Mouse (Mus musculus): ENCODE measurements around the gene Il11ra1. TPM values are rescaled to one million over a fixed set of nuclear protein-coding genes. Genes with fewer than 3 reads are reported as not detected.

The Il11ra1 gene
- polyA plus RNA-seq, 1 experiment from 2014 or later: 26.2 TPM

DNA sequence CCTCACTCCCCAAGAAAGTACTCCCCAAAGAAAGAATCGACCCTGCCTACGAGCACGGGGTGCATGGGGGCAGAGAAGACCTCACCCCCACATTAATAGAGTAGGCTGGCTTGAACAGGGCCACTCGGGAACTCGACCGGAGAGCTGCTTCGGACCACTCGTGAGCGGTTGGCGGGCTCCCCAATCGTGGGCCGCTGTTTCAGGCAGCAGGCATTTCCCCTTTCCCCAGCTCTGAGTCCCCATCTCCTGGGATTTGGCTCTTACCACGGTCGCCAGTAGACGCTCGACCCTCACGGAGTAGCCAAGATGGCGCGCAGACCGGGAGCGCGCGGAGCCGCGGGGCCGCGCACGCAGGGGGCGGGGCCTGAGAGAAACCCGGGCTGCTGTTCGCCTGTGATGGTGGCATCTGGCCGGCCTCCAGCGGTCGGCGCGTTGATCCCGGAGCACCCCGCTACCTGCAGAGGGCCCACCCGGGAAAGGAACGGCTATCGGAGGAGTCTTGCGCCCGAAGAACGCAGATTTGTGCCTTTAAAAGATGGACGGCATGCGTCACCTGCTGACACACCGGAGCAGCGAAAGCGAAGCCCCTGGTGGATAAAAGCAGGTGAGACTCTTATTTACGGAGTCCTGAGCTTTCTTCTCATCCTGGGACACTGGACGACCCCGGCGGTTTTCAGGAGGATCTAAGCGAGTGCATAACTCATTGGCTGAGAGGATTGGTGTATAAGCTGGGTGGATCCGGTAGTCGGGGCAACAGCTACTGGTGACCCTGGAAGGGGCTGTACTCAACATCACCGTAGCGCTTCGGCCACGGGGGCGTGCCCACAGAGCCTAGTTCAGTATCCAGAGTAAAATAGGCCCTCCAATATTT, 13.6 kb downstream of the Il11ra1 start, which contains the start of gene Rpp25l:
Gene Rpp25l (minus strand): TSS at position 338 of the 871 bp plus-strand sequence.
- POLR2A ChIA-PET: interaction anchor here (1.3 to 2.5 kb wide), 2 partner anchors 10 to 27 kb away, joined by 3 to 7 read pairs; partner anchors contain the start of gene Dctn3
- CTCF ChIA-PET: interaction anchor here (1.2 to 6.5 kb wide), 3 partner anchors 24 to 205 kb away, joined by 3 to 40 read pairs (median 4); no protein-coding TSS in a partner anchor
- no peaks in the 10 kb centered on the region for H3K27me3 ChIP-seq
- DNase-seq (ENCODE audit: low read depth, low spot score): no peak
- in situ Hi-C loops (cut with MboI; ENCODE audit: low pct_unique_long_range_greater_than_20kb): loop anchor here (25.0 kb wide), 1 partner anchor 576 kb away; the partner anchor contains the start of gene Ube2r2
- ATAC-seq: no peak
- no peak for TF ChIP-seq CTCF (IDR thresholded peaks at IDR 0.05)

DNA sequence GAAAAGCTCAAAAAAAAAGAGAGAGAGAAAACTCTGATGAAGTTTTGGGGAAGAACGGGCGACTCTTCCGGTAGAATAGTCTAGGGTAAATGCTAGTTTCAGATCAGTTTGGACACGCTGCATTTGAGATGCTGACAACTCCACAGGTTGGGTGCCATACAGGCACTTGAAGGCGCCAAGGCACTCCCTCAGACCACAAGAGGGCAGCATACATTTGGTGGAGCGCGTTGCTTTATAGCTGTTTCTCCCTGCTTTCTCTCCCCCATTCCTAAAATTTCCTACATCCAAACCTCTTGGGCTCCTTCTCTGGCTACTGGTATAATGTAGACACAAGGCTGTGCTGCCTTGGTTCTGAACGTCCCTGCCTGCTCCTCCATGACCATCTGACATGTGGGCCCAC, 14.5 kb downstream of the Il11ra1 start:
- in situ Hi-C loops (cut with MboI; ENCODE audit: low pct_unique_long_range_greater_than_20kb): loop anchor here (25.0 kb wide), 1 partner anchor 577 kb away; the partner anchor contains the start of gene Ube2r2
- DNase-seq (ENCODE audit: low read depth, low spot score) (no peak), ATAC-seq (no peak)
- no peaks in the 10 kb centered on the region for H3K27me3 ChIP-seq
- ChIA-PET CTCF (interaction anchor here (0.7 to 6.5 kb wide), 4 partner anchors 23 to 206 kb away, joined by 3 to 40 read pairs (median 4); no protein-coding TSS in a partner anchor), POLR2A (interaction anchor here (0.9 to 2.5 kb wide), 4 partner anchors 9 to 27 kb away, joined by 3 to 7 read pairs (median 4); partner anchors contain the start of gene Dctn3)
- no peak for TF ChIP-seq CTCF (IDR thresholded peaks at IDR 0.05)

DNA sequence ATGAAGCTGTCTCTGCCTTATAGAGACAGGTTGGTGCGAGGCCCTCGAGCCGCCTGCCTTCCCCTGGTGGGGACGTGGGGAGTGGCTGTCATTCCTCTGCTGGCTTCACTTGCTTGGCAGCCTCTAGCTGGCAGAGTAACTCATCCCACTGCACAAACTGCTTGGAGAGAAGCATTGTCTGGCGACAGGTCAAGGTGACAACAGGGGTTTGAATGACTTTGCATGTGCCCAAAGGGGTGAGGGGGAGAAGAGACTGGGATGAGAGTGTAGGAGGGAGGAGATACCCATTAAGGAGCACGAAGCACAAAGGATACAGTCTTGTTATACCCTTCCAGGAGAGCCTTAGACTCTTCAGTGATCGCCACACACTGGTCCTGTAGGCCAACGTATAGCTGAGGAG, 15.3 kb downstream of the Il11ra1 start:
- H3K27me3 ChIP-seq: no peaks in the 10 kb centered on the region
- no peak for TF ChIP-seq CTCF (IDR thresholded peaks at IDR 0.05)
- no peak for ATAC-seq
- ChIA-PET CTCF (interaction anchor here (0.7 to 6.5 kb wide), 4 partner anchors 23 to 206 kb away, joined by 3 to 40 read pairs (median 6); no protein-coding TSS in a partner anchor), POLR2A (interaction anchor here (0.9 to 2.5 kb wide), 3 partner anchors 9 to 22 kb away, joined by 3 to 7 read pairs (median 6); partner anchors contain the start of gene Dctn3)
- in situ Hi-C loops (cut with MboI; ENCODE audit: low pct_unique_long_range_greater_than_20kb): loop anchor here (25.0 kb wide), 1 partner anchor 578 kb away; the partner anchor contains the start of gene Ube2r2
- no peak for DNase-seq (ENCODE audit: low read depth, low spot score)

DNA sequence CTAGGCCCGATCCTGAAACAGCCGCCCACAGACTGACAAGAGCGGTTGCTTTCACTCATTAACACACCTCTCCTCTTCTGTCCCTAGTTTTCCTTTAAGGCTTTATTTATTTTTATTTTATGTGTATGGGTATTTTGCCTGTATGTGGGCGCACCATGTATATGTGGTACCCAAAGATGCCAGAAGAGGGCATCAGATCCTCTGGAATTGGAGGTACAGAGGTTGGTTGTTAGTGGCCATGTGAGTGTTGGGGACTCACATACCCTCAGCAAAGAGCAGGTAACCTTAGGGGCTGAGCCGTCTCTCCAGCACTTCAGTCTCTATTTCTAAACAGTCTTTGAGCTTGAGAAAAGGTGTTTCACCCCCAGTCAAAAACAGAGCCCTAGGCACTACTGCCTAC, 15.8 kb downstream of the Il11ra1 start:
- TF ChIP-seq CTCF (IDR thresholded peaks at IDR 0.05): no peak
- ATAC-seq (no peak), DNase-seq (ENCODE audit: low read depth, low spot score) (no peak)
- ChIA-PET POLR2A (interaction anchor here (1.3 to 2.5 kb wide), 3 partner anchors 8 to 22 kb away, joined by 3 to 7 read pairs (median 6); partner anchors contain the start of gene Dctn3), CTCF (interaction anchor here (1.9 to 6.5 kb wide), 2 partner anchors 22 to 25 kb away, joined by 8 to 40 read pairs; no protein-coding TSS in a partner anchor)
- no peaks in the 10 kb centered on the region for H3K27me3 ChIP-seq
- in situ Hi-C loops (cut with MboI; ENCODE audit: low pct_unique_long_range_greater_than_20kb): loop anchor here (25.0 kb wide), 1 partner anchor 578 kb away; the partner anchor contains the start of gene Ube2r2

DNA sequence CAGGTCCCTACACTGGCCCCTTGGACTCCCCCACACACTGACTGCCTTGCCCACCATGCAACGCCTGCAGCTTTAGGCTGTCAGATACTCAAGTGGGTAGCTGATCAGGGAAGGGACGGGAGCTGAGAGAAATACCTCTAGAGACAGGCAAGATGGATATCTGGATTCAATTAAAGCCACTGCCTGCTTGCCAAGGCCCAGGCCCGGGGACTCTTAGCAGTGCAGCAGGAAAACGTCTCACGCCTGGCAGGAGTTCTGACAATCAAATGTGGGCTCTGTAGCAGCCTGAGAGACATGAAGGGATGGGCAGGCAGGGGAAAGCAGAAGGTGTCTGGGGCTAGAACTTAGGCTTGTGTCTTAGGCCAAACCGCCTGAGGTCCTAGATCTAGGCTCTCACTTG, 17.0 kb downstream of the Il11ra1 start:
- H3K27me3 ChIP-seq: no peaks in the 10 kb centered on the region
- ChIA-PET CTCF (interaction anchor here (1.9 to 6.5 kb wide), 2 partner anchors 21 to 23 kb away, joined by 8 to 40 read pairs; no protein-coding TSS in a partner anchor), POLR2A (interaction anchor here (1.3 kb wide), 1 partner anchor 21 kb away, joined by 3 read pairs; no protein-coding TSS in a partner anchor)
- TF ChIP-seq CTCF (IDR thresholded peaks at IDR 0.05): no peak
- ATAC-seq (no peak), DNase-seq (ENCODE audit: low read depth, low spot score) (no peak)
- in situ Hi-C loops (cut with MboI; ENCODE audit: low pct_unique_long_range_greater_than_20kb): loop anchor here (25.0 kb wide), 1 partner anchor 580 kb away; the partner anchor contains the start of gene Ube2r2

DNA sequence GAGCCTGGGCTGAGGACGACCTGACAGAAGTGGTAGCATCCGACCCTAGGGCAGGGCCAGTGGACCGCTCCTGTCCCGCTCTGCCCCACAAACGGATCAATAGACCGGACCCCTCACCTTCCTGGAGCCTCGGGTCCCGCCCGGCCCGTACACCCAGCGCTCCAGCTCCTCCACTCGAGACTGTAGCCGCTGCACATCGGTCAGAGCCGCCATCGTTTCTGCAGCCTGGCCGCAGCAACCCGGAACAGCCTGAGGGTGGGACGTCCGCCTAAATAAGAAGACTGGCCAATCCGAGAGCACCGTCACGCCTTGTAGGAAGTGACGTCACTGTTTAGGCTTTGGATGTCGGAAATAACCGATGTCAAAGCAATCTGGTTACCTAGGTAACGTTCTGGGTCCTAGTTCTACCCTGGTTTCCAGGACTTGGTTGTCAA, 23.1 kb downstream of the Il11ra1 start, which contains the start of gene Dctn3:
Gene Dctn3 (minus strand): TSS at position 253 of the 434 bp plus-strand sequence.
- peaks cover 10% of the 10 kb centered on the region for H3K27me3 ChIP-seq
- in situ Hi-C loops (cut with MboI; ENCODE audit: low pct_unique_long_range_greater_than_20kb): loop anchor here (25.0 kb wide), 1 partner anchor 586 kb away; the partner anchor contains the start of gene Ube2r2
- no peak for TF ChIP-seq CTCF (IDR thresholded peaks at IDR 0.05)
- POLR2A ChIA-PET: interaction anchor here (2.2 kb wide), 1 partner anchor 9 kb away, joined by 7 read pairs; the partner anchor contains the start of gene Rpp25l
- DNase-seq (ENCODE audit: low read depth, low spot score) (peak; percentile 82), ATAC-seq (peak; percentile 97)
- CTCF ChIA-PET: interaction anchor here (1.7 kb wide), 1 partner anchor 20 kb away, joined by 4 read pairs; no protein-coding TSS in a partner anchor

DNA sequence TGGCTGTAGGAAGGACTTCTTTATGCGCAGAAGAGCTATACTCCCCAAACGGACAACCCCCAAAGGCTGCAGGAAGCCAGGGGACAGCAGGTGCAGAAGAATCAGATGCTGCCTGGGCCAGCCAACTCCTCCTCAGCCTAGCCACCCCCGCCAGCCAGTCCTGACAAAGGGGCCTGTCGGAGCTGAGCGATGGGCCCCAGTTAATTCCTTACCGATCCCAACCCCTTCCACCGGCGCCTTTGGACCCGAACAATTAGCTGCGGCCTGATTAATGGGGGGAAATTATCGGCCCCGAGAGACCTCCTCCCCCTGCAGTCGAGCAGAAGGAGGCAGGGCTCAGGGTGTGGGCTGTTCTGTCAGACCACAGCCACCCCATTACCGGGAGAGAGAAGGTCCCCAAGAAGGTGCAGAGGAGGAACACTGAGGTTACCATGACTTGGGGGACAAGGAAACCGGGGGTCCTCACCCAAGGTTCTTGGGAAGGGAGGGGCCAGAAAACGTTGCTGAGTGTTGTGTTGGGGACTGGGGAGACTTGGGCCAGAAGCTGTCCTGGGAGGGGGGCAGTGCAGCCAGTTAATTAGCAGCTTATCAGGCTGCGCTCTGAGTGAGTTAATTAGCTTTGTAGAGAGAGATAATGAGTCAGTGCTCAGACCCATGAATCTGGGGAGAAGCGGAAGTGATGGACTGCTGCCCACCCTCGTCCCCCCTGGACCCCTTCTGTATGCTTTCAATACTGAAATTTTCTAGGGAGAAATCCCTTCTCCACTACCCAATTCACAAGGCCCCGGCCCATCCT, 27.2 kb downstream of the Il11ra1 start:
- ATAC-seq: no peak
- POLR2A ChIA-PET: no interaction called here
- in situ Hi-C loops (cut with MboI; ENCODE audit: low pct_unique_long_range_greater_than_20kb): no loop called here
- CTCF ChIA-PET: no interaction called here
- DNase-seq (ENCODE audit: low read depth, low spot score): no peak
- no peak for TF ChIP-seq CTCF (IDR thresholded peaks at IDR 0.05)
- peaks cover 28% of the 10 kb centered on the region for H3K27me3 ChIP-seq

DNA sequence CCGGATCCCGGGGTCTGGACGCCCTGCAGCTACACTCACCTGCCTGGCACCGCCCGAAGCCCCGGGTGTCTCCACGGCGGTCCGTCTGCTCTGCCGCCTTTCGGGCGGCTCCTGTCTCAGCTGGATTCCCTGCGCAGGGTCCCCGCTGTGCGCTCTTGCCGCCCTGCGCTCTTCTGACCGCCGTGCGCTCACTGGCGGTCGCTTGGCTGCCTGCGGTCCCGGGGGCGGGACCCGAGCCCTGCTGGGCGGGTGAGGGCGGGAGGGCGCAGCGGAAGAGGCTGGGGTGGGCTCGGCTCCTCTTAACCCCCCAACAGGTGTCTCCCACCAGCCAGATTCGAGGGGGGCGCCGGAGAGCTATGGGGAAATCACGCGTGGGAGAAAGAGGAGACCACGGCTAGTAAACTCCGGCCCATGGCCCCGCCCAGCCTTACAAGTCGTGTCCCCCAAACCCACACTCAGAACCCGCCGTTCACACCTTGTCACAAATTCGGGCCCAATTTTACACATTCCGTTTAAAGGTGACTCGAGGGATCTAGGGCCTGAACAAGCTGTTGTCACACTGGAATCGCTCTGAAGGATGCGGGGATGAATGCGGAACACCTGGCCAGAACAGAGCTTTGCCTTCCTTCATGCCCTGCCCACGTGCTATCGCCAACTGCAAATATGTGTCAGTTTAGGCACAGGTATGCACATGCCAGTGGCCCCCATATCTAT, 31.4 kb downstream of the Il11ra1 start, which contains the start of gene Arid3c:
Gene Arid3c (minus strand): TSS at position 91 of the 714 bp plus-strand sequence.
- in situ Hi-C loops (cut with MboI; ENCODE audit: low pct_unique_long_range_greater_than_20kb): no loop called here
- no peak for TF ChIP-seq CTCF (IDR thresholded peaks at IDR 0.05)
- ChIA-PET CTCF (no interaction called here), POLR2A (no interaction called here)
- DNase-seq (ENCODE audit: low read depth, low spot score): no peak
- H3K27me3 ChIP-seq: peaks cover 25% of the 10 kb centered on the region
- no peak for ATAC-seq
